In genomic region chr8:122035543-122035942, GRCm38 (mm10) we compare ENCODE assay signal across 20 mouse cellular contexts.
DNase-seq lines count a peak whose midpoint lies in the region; ATAC-seq and TF ChIP-seq lines count a peak whose summit lies in the region.
"Had no signal": no experiment of that assay in that cellular context is flagged by ENCODE, and none has a peak within 500 bp of the region (broad histone marks: within the 10 kb centered on the region; RNA-seq: fewer than 3 reads in every experiment).

No protein-coding gene starts in this region.

- H3K4me1 ChIP-seq in hindbrain, embryonic 16.5 days (ENCODE audit: control insufficient read depth, insufficient read depth, low read depth, low read length) = peaks cover 23% of the 10 kb centered on the region
- H3K4me1 ChIP-seq in hindbrain, postnatal 0 days (ENCODE audit: insufficient read depth, low read length) = peaks cover 8% of the 10 kb centered on the region
- H3K4me1 ChIP-seq in limb, embryonic 10.5 days = peaks cover 51% of the 10 kb centered on the region
- 0 out of 2 replicates have a peak, but pooled peaks cover 6% of the 10 kb centered on the region for H3K4me1 ChIP-seq in liver, embryonic 12.5 days
- H3K4me1 ChIP-seq: liver, embryonic 13.5 days had no signal

- H3K27ac ChIP-seq in hindbrain, embryonic 16.5 days (ENCODE audit: low read depth, low read length) = no peak overlapping the region
- H3K27ac ChIP-seq in hindbrain, postnatal 0 days = no peak overlapping the region
- peak overlapping the region; percentile 5; the same call in 1 of the 2 replicates for H3K27ac ChIP-seq in limb, embryonic 10.5 days
- no peak overlapping the region for H3K27ac ChIP-seq in liver, embryonic 12.5 days
- H3K27ac ChIP-seq: liver, embryonic 13.5 days; midbrain, embryonic 12.5 days; neural tube, embryonic 12.5 days had no signal

- H3K36me3 ChIP-seq in hindbrain, embryonic 16.5 days (ENCODE audit: control insufficient read depth, insufficient read depth, low read length) = no peaks in the 10 kb centered on the region
- H3K36me3 ChIP-seq in hindbrain, postnatal 0 days (ENCODE audit: insufficient read depth, low read length) = no peaks in the 10 kb centered on the region
- H3K36me3 ChIP-seq in limb, embryonic 10.5 days = no peaks in the 10 kb centered on the region
- H3K36me3 ChIP-seq in liver, embryonic 12.5 days = no peaks in the 10 kb centered on the region
- H3K36me3 ChIP-seq: G1E; liver, embryonic 13.5 days; midbrain, embryonic 12.5 days; neural tube, embryonic 12.5 days had no signal

- no peaks in the 10 kb centered on the region; the same call in 1 of the 2 replicates for H3K27me3 ChIP-seq in hindbrain, embryonic 16.5 days (replicated peaks; ENCODE audit: control insufficient read depth, insufficient read depth, low read length)
- H3K27me3 ChIP-seq in hindbrain, postnatal 0 days (ENCODE audit: insufficient read depth, low read length) = no peaks in the 10 kb centered on the region
- H3K27me3 ChIP-seq in limb, embryonic 10.5 days (ENCODE audit: low read depth, poor library complexity, severe bottlenecking) = no peaks in the 10 kb centered on the region
- H3K27me3 ChIP-seq in liver, embryonic 12.5 days (replicated peaks) = peaks cover 4% of the 10 kb centered on the region; the same call in 1 of the 2 replicates
- H3K27me3 ChIP-seq: midbrain, embryonic 12.5 days; neural tube, embryonic 12.5 days had no signal

- DNase-seq in adrenal gland, postnatal 14 days = peak; percentile 21
- no peak for DNase-seq in adrenal gland, postnatal 4 days (ENCODE audit: low spot score in 2 of 2)
- DNase-seq in hindbrain, postnatal 0 days (ENCODE audit: low spot score) = no peak
- no peak for DNase-seq in limb, embryonic 10.5 days (ENCODE audit: low spot score)
- no peak for DNase-seq in c-Kit-positive CD71-positive TER-119-positive erythroid progenitor cells, embryonic 14.5 days (ENCODE audit: low spot score)
- DNase-seq in embryo, embryonic 11 days = no peak
- DNase-seq: cerebellum, postnatal 10 days; heart, adult 18-20 months; kidney, adult 2 months; kidney, postnatal 10 days; liver, embryonic 13.5 days; lung, embryonic 14.5 days; spleen, adult 18-20 months had no signal

- no peak overlapping the region for H3K4me3 ChIP-seq in hindbrain, embryonic 16.5 days (ENCODE audit: low read length)
- no peak overlapping the region for H3K4me3 ChIP-seq in hindbrain, postnatal 0 days (ENCODE audit: low read length)
- no peak overlapping the region for H3K4me3 ChIP-seq in limb, embryonic 10.5 days
- H3K4me3 ChIP-seq in liver, embryonic 12.5 days = no peak overlapping the region
- H3K4me3 ChIP-seq: liver, embryonic 13.5 days; midbrain, embryonic 12.5 days; neural tube, embryonic 12.5 days had no signal

- H3K4me2 ChIP-seq in hindbrain, embryonic 16.5 days (ENCODE audit: low read length) = no peak overlapping the region
- no peak overlapping the region for H3K4me2 ChIP-seq in hindbrain, postnatal 0 days (ENCODE audit: low read depth, low read length)
- no peak overlapping the region for H3K4me2 ChIP-seq in liver, embryonic 12.5 days
- H3K4me2 ChIP-seq: liver, embryonic 13.5 days; lung, embryonic 14.5 days; midbrain, embryonic 12.5 days; neural tube, embryonic 12.5 days had no signal

- WGBS in hindbrain, embryonic 16.5 days = 74% methylated on average over 7 of the region's 7 CpGs
- WGBS in hindbrain, postnatal 0 days = 69% methylated on average over 7 of the region's 7 CpGs
- 82% methylated on average over 7 of the region's 7 CpGs for WGBS in limb, embryonic 10.5 days
- 59% methylated on average over 7 of the region's 7 CpGs for WGBS in liver, embryonic 12.5 days (ENCODE audit: insufficient replicate concordance)

- ATAC-seq in hindbrain, embryonic 16.5 days = no peak
- no peak for ATAC-seq in hindbrain, postnatal 0 days
- no peak for ATAC-seq in liver, embryonic 12.5 days
- ATAC-seq: forebrain, embryonic 14.5 days; inflammation-experienced regulatory T-cells, adult 6 months had no signal

- H3K9ac ChIP-seq in hindbrain, embryonic 16.5 days (ENCODE audit: low read depth, low read length) = peak overlapping the region; percentile 6; the same call in 1 of the 2 replicates
- H3K9ac ChIP-seq in hindbrain, postnatal 0 days (replicated peaks; ENCODE audit: low read length) = no peak overlapping the region
- no peak overlapping the region for H3K9ac ChIP-seq in liver, embryonic 12.5 days
- H3K9ac ChIP-seq: liver, embryonic 13.5 days; lung, embryonic 14.5 days; midbrain, embryonic 12.5 days; neural tube, embryonic 12.5 days had no signal

- no peak for TF ChIP-seq CTCF in hindbrain, postnatal 0 days (IDR thresholded peaks at IDR 0.05; ENCODE audit: low read depth)

- H3K9me3 ChIP-seq in hindbrain, embryonic 16.5 days (ENCODE audit: control insufficient read depth, low read length) = no peaks in the 10 kb centered on the region
- no peaks in the 10 kb centered on the region for H3K9me3 ChIP-seq in hindbrain, postnatal 0 days (ENCODE audit: low read length)
- no peaks in the 10 kb centered on the region for H3K9me3 ChIP-seq in limb, embryonic 10.5 days (replicated peaks)
- no peaks in the 10 kb centered on the region for H3K9me3 ChIP-seq in liver, embryonic 12.5 days (replicated peaks)
- H3K9me3 ChIP-seq: G1E; liver, embryonic 13.5 days; midbrain, embryonic 12.5 days; neural tube, embryonic 12.5 days had no signal
